Comparison of ENCODE assay signal across 16 mouse cellular contexts in genomic region chr1:138093219-138093618, GRCm38 (mm10).
A peak's percentile ranks its signal among the peaks of the same experiment; 100 is the strongest.
DNase-seq lines count a peak whose midpoint lies in the region; ATAC-seq and TF ChIP-seq lines count a peak whose summit lies in the region.
"Had no signal": no experiment of that assay in that cellular context is flagged by ENCODE, and none has a peak within 500 bp of the region (broad histone marks: within the 10 kb centered on the region; RNA-seq: fewer than 3 reads in every experiment).

No protein-coding gene starts in this region.

- H3K9ac ChIP-seq in forebrain, embryonic 16.5 days (replicated peaks; ENCODE audit: low read depth, low read length): no peak overlapping the region
- no peak overlapping the region for H3K9ac ChIP-seq in forebrain, embryonic 12.5 days
- no peak overlapping the region for H3K9ac ChIP-seq in midbrain, embryonic 14.5 days (replicated peaks; ENCODE audit: low read length)
- H3K9ac ChIP-seq in midbrain, embryonic 16.5 days (ENCODE audit: low read depth, low read length): no peak overlapping the region
- H3K9ac ChIP-seq: embryonic facial prominence, embryonic 12.5 days; heart, embryonic 13.5 days had no signal

- no peak overlapping the region for H3K4me3 ChIP-seq in forebrain, embryonic 16.5 days (replicated peaks; ENCODE audit: low read length)
- H3K4me3 ChIP-seq in forebrain, embryonic 12.5 days (replicated peaks): no peak overlapping the region
- no peak overlapping the region for H3K4me3 ChIP-seq in midbrain, embryonic 14.5 days (replicated peaks; ENCODE audit: low read depth, low read length)
- no peak overlapping the region for H3K4me3 ChIP-seq in midbrain, embryonic 16.5 days (ENCODE audit: low read depth, low read length)
- no peak overlapping the region for H3K4me3 ChIP-seq in layer of hippocampus, adult 2 months
- H3K4me3 ChIP-seq: embryonic facial prominence, embryonic 12.5 days; heart, embryonic 13.5 days had no signal

- no peak for TF ChIP-seq POLR2A in brain, embryonic 14.5 days (IDR thresholded peaks at IDR 0.05; ENCODE audit: borderline replicate concordance, extremely low read depth, insufficient read depth, insufficient read length, poor library complexity, severe bottlenecking)

- no peak overlapping the region for H3K27ac ChIP-seq in forebrain, embryonic 16.5 days (ENCODE audit: low read length)
- no peak overlapping the region for H3K27ac ChIP-seq in forebrain, embryonic 12.5 days
- H3K27ac ChIP-seq in midbrain, embryonic 14.5 days (replicated peaks; ENCODE audit: low read depth, low read length): no peak overlapping the region
- H3K27ac ChIP-seq in midbrain, embryonic 16.5 days (ENCODE audit: low read length): no peak overlapping the region
- H3K27ac ChIP-seq in layer of hippocampus, adult 2 months: no peak overlapping the region
- H3K27ac ChIP-seq: embryonic facial prominence, embryonic 12.5 days; heart, embryonic 13.5 days had no signal

- H3K4me2 ChIP-seq in forebrain, embryonic 16.5 days (ENCODE audit: low read length): no peak overlapping the region
- H3K4me2 ChIP-seq in forebrain, embryonic 12.5 days: no peak overlapping the region
- no peak overlapping the region for H3K4me2 ChIP-seq in midbrain, embryonic 14.5 days (ENCODE audit: low read length)
- no peak overlapping the region for H3K4me2 ChIP-seq in midbrain, embryonic 16.5 days (ENCODE audit: low read length)
- H3K4me2 ChIP-seq: embryonic facial prominence, embryonic 12.5 days; heart, embryonic 13.5 days had no signal

- no peaks in the 10 kb centered on the region for H3K27me3 ChIP-seq in forebrain, embryonic 16.5 days (replicated peaks; ENCODE audit: control insufficient read depth, insufficient read depth, low read length)
- H3K27me3 ChIP-seq in forebrain, embryonic 12.5 days: no peaks in the 10 kb centered on the region
- H3K27me3 ChIP-seq in midbrain, embryonic 14.5 days (ENCODE audit: control insufficient read depth, insufficient read depth, low read length): no peaks in the 10 kb centered on the region
- no peaks in the 10 kb centered on the region for H3K27me3 ChIP-seq in midbrain, embryonic 16.5 days (ENCODE audit: control insufficient read depth, insufficient read depth, low read depth, low read length)
- H3K27me3 ChIP-seq: embryonic facial prominence, embryonic 12.5 days; heart, embryonic 13.5 days had no signal

- ATAC-seq in forebrain, embryonic 16.5 days: 0 out of 2 replicates have a peak, but pooled peaks have one; percentile 12
- no peak for ATAC-seq in forebrain, embryonic 12.5 days (ENCODE audit: low FRiP score)
- ATAC-seq in midbrain, embryonic 14.5 days (ENCODE audit: low FRiP score, low TSS enrichment): no peak
- no peak for ATAC-seq in midbrain, embryonic 16.5 days

- H3K36me3 ChIP-seq in forebrain, embryonic 16.5 days (ENCODE audit: control insufficient read depth, insufficient read depth): no peaks in the 10 kb centered on the region
- no peaks in the 10 kb centered on the region for H3K36me3 ChIP-seq in forebrain, embryonic 12.5 days (replicated peaks)
- H3K36me3 ChIP-seq in midbrain, embryonic 14.5 days (ENCODE audit: control insufficient read depth, insufficient read depth, low read length): no peaks in the 10 kb centered on the region
- H3K36me3 ChIP-seq in midbrain, embryonic 16.5 days (ENCODE audit: control insufficient read depth, insufficient read depth, low read length): no peaks in the 10 kb centered on the region
- H3K36me3 ChIP-seq: embryonic facial prominence, embryonic 12.5 days; heart, embryonic 13.5 days had no signal

- H3K4me1 ChIP-seq in forebrain, embryonic 16.5 days (replicated peaks; ENCODE audit: control insufficient read depth, insufficient read depth, low read length): no peaks in the 10 kb centered on the region
- no peaks in the 10 kb centered on the region for H3K4me1 ChIP-seq in forebrain, embryonic 12.5 days
- no peaks in the 10 kb centered on the region for H3K4me1 ChIP-seq in midbrain, embryonic 14.5 days (ENCODE audit: control insufficient read depth, insufficient read depth, low read length)
- no peaks in the 10 kb centered on the region for H3K4me1 ChIP-seq in midbrain, embryonic 16.5 days (ENCODE audit: control insufficient read depth, insufficient read depth, low read length)
- H3K4me1 ChIP-seq: embryonic facial prominence, embryonic 12.5 days; heart, embryonic 13.5 days had no signal

- 68% methylated on average over 1 of the region's 1 CpGs for WGBS in forebrain, embryonic 16.5 days
- 65% methylated on average over 1 of the region's 1 CpGs for WGBS in forebrain, embryonic 12.5 days
- 60% methylated on average over 1 of the region's 1 CpGs for WGBS in midbrain, embryonic 14.5 days
- WGBS in midbrain, embryonic 16.5 days: 46% methylated on average over 1 of the region's 1 CpGs

- DNase-seq in midbrain, embryonic 14.5 days: peak; percentile 2
- DNase-seq in brain, embryonic 14.5 days (ENCODE audit: low read depth): peak; percentile 28
- DNase-seq in retina, postnatal 1 day: peak; percentile 8
- no peak for DNase-seq in layer of hippocampus, adult 2 months (ENCODE audit: low spot score in 2 of 2)
- DNase-seq: adrenal gland, postnatal 10 days; cerebellum, adult 11-12 months; cerebellum, adult 9-10 months; cerebellum, postnatal 25 days; gastrocnemius, postnatal 36 days; heart, adult 11 months; heart, postnatal 36 days had no signal

- no peak for TF ChIP-seq CTCF in brain, embryonic 14.5 days (IDR thresholded peaks at IDR 0.05; ENCODE audit: borderline replicate concordance, extremely low read depth, insufficient read depth, insufficient read length)
- no peak for TF ChIP-seq CTCF in layer of hippocampus, adult 2 months (conservative IDR thresholded peaks at IDR 0.05)

- H3K9me3 ChIP-seq in forebrain, embryonic 16.5 days (ENCODE audit: control insufficient read depth, low read length): no peaks in the 10 kb centered on the region
- H3K9me3 ChIP-seq in forebrain, embryonic 12.5 days: no peaks in the 10 kb centered on the region
- no peaks in the 10 kb centered on the region for H3K9me3 ChIP-seq in midbrain, embryonic 14.5 days (ENCODE audit: control insufficient read depth, low read length)
- H3K9me3 ChIP-seq in midbrain, embryonic 16.5 days (replicated peaks; ENCODE audit: control insufficient read depth, low read length, poor library complexity, severe bottlenecking): no peaks in the 10 kb centered on the region
- H3K9me3 ChIP-seq: embryonic facial prominence, embryonic 12.5 days; heart, embryonic 13.5 days had no signal

Comparison
In these comparisons a context has a peak if more than half of its experiments do, and no peak if none do; other contexts are left out.
1. DNase-seq: peak in midbrain, embryonic 14.5 days (single experiment), brain, embryonic 14.5 days (single experiment) and retina, postnatal 1 day (single experiment); none in layer of hippocampus, adult 2 months (0 of 2).